Mouse (Mus musculus) heart, adult 8-10 months (tissue): Measurements from ENCODE around the gene Trpc1. TPM values are rescaled to one million over a fixed set of nuclear protein-coding genes. Genes with fewer than 3 reads are reported as not detected.

ENCODE experiments used
- total RNA-seq, 4 experiments: library from RNA; stranded (reverse); gene quantifications; 2 replicates each; pipeline ENCODE4 v1.2.4; 2022

Trpc1 gene
- total RNA-seq, 4 experiments from 2014 or later, result 5.6 to 8.0 (median 7.4) TPM

Other genes with a start within 250 kb of the Trpc1 start
- 10 to 100 TPM; 28.9 to 36.9 (median 35.8) TPM for gene U2surp, start 238.4 kb downstream of the Trpc1 start, total RNA-seq
- gene Paqr9, start 190.7 kb downstream of the Trpc1 start, total RNA-seq, result 10 to 100 TPM; 37.0 to 50.2 (median 46.8) TPM
- 10 to 100 TPM; 22.1 to 29.5 (median 26.8) TPM for gene Pcolce2, start 112.8 kb downstream of the Trpc1 start, total RNA-seq
- gene Pls1, start 94.9 kb upstream of the Trpc1 start, total RNA-seq, result under 1 TPM; 0.13 to 0.98 (median 0.63) TPM
- gene Atr, start 107.2 kb upstream of the Trpc1 start, total RNA-seq, result 1 to 10 TPM; 6.9 to 8.5 (median 7.4) TPM
- gene Xrn1, start 204.4 kb upstream of the Trpc1 start, total RNA-seq, result 10 to 100 TPM; 17.0 to 21.3 (median 17.8) TPM